Mouse (Mus musculus): ENCODE results near the gene Alpi.

The Alpi gene

GRCm38 (mm10) chr1:87059042-87059665 lies 42.3 kb downstream of the Alpi start:
- DNase-seq (ENCODE audit: low spot score) = no peak

DNA sequence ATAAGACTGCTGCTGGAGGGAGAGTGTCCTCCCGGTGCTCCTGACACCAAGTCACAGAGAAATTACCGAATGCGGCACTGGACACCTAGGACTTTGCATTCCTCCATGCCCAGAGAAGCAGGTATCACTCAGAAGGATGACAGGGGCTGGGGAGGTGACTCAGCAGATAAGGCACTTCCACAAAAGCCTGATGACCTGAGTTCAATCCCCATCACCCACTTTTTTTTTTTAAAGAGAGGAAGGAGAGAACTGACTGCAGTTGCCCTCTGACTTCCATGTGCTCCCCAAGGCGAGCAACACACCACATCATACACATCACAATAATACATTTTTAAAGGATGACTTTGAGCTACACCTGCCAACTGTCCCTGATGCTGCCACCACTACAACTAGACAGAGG lies 44.3 kb downstream of the Alpi start:
- DNase-seq (ENCODE audit: low spot score) = no peak

- DNase-seq (ENCODE audit: low spot score) = no peak
Observed at GRCm38 (mm10) chr1:87051369-87051768, 50.0 kb downstream of the Alpi start.

GRCm38 (mm10) chr1:87050700-87051099 lies 50.7 kb downstream of the Alpi start:
- DNase-seq (ENCODE audit: low spot score) = no peak

DNA sequence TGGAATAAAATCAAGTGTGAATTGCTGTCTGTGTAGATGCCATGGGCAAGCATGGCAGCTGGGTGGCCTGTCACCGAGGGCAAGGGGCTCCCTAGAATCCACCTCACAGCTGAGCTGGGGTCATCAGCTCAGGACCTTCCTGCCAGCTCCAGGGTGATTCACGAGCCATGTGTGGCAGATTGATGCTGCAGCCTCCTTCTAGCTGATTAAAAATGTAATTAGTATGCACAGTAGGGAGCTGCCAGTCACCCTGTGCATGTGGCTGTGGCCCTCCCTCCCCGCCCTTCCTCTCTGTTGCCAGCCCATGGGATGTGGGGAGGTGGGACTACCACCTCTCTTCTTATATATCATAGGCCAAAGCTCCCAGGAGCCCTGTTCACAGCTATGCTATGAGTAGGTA lies 51.3 kb downstream of the Alpi start:
- DNase-seq (ENCODE audit: low spot score) = no peak

Measured in testis, postnatal 10 days (tissue).